Mouse (Mus musculus) midbrain, embryonic 13.5 days (tissue): Measurements from ENCODE around the gene Pdlim5. TPM values are rescaled to one million over a fixed set of nuclear protein-coding genes. Genes with fewer than 3 reads are reported as not detected.
"Not testable (repeated sequence)": the region's sequence is repeated elsewhere in the genome, so short reads cannot be mapped to it uniquely, and the experiment has no call there.

Experiments used
- ATAC-seq: fragments of 200-750 bp; cut with Nextera tagmentation; 2 replicates; pipeline ENCODE4 v1.8.0; 2017; ENCODE audit warnings: mild to moderate bottlenecking, moderate TSS enrichment, moderate library complexity
- H3K27ac ChIP-seq: fragments of 300-500 bp; sonication (generic); 2 replicates; pipeline ENCODE4 v1.5.1; 2015; ENCODE audit warnings: inconsistent platforms, mild to moderate bottlenecking, moderate library complexity
- H3K27me3 ChIP-seq: fragments of 300-500 bp; sonication (generic); 2 replicates; pipeline ENCODE4 v1.6.1; 2015; ENCODE audit warnings: mild to moderate bottlenecking, inconsistent platforms
- H3K36me3 ChIP-seq: fragments of 300-500 bp; sonication (generic); 2 replicates; pipeline ENCODE4 v1.6.1; 2015; ENCODE audit warnings: mild to moderate bottlenecking, inconsistent platforms
- H3K4me1 ChIP-seq: fragments of 300-500 bp; sonication (generic); replicated peaks from 2 replicates; pipeline ENCODE4 v1.6.1; 2015; ENCODE audit warnings: inconsistent platforms
- H3K4me2 ChIP-seq: fragments of 300-500 bp; sonication (generic); replicated peaks from 2 replicates; pipeline ENCODE4 v1.6.1; 2015; ENCODE audit warnings: moderate library complexity, mild to moderate bottlenecking, inconsistent platforms
- H3K4me3 ChIP-seq: fragments of 300-500 bp; sonication (generic); replicated peaks from 2 replicates; pipeline ENCODE4 v1.5.1; 2015; ENCODE audit warnings: mild to moderate bottlenecking, inconsistent platforms
- H3K9ac ChIP-seq: fragments of 300-500 bp; sonication (generic); replicated peaks from 2 replicates; pipeline ENCODE4 v1.6.1; 2015; ENCODE audit warnings: mild to moderate bottlenecking, inconsistent platforms
- H3K9me3 ChIP-seq: fragments of 300-500 bp; sonication (generic); 2 replicates; pipeline ENCODE4 v1.6.1; 2016; ENCODE audit warnings: mild to moderate bottlenecking, inconsistent platforms
- WGBS: fragments of 180-500 bp; shearing (Covaris S2); methylation state at CpG from one replicate; pipeline ENCODE4 v1.1.7; 2015; 5-methylcytosine and 5-hydroxymethylcytosine counted together
- polyA plus RNA-seq: library from polyadenylated mRNA; unstranded; fragments of >200 nt; fragmentation: Nextera tagmentation; extraction: Ambion mirVana; gene quantifications from 2 replicates; pipeline ENCODE4 v1.2.1, GENCODE M21; 2015

Gene Pdlim5
- polyA plus RNA-seq: 11.6 and 12.4 TPM in 2 replicates

GRCm38 (mm10) chr3:142395520-142396193 lies at the start of gene Pdlim5:
Pdlim5 (minus strand) TSS chr3:142395696.
- ATAC-seq: peak; percentile 98
- Histone ChIP-seq H3K27ac (no peak within 1 kb of the TSS), H3K9me3 (no peaks in the 10 kb centered on the region), H3K4me1 (peaks cover 9% of the 10 kb centered on the region), H3K4me3 (peak within 1 kb of the TSS; percentile 67), H3K27me3 (peaks cover 6% of the 10 kb centered on the region), H3K9ac (peak within 1 kb of the TSS; percentile 72), H3K36me3 (no peaks in the 10 kb centered on the region), H3K4me2 (peak within 1 kb of the TSS; percentile 85)
- WGBS: under 1% methylated on average over 46 of the region's 46 CpGs

GRCm38 (mm10) chr3:142443710-142444043 lies 48.2 kb upstream of the Pdlim5 start:
- no peaks in the 10 kb centered on the region for H3K27me3 ChIP-seq
- 29% methylated on average over 4 of the region's 4 CpGs for WGBS
- no peaks in the 10 kb centered on the region for H3K4me1 ChIP-seq
- no peak overlapping the region for H3K27ac ChIP-seq
- H3K9me3 ChIP-seq: no peaks in the 10 kb centered on the region
- H3K4me2 ChIP-seq: no peak overlapping the region
- 0 out of 2 replicates have a peak, but pooled peaks have one; percentile 37 for ATAC-seq
- H3K9ac ChIP-seq: no peak overlapping the region
- H3K4me3 ChIP-seq: no peak overlapping the region
- H3K36me3 ChIP-seq: no peaks in the 10 kb centered on the region

- peak; percentile 48; the same call in 1 of the 2 replicates for ATAC-seq
- H3K4me1 ChIP-seq: no peaks in the 10 kb centered on the region
- H3K36me3 ChIP-seq: no peaks in the 10 kb centered on the region
- H3K27ac ChIP-seq: no peak overlapping the region
- 13% methylated on average over 12 of the region's 12 CpGs for WGBS
- no peak overlapping the region for H3K4me2 ChIP-seq
- no peak overlapping the region for H3K4me3 ChIP-seq
- no peaks in the 10 kb centered on the region for H3K9me3 ChIP-seq
- no peak overlapping the region for H3K9ac ChIP-seq
- no peaks in the 10 kb centered on the region; the same call in 1 of the 2 replicates for H3K27me3 ChIP-seq
Observed at GRCm38 (mm10) chr3:142443006-142443709, 47.7 kb upstream of the Pdlim5 start.

GRCm38 (mm10) chr3:142442161-142442560 lies 46.7 kb upstream of the Pdlim5 start:
- H3K9ac ChIP-seq: no peak overlapping the region
- no peaks in the 10 kb centered on the region for H3K36me3 ChIP-seq
- no peaks in the 10 kb centered on the region for H3K9me3 ChIP-seq
- no peak overlapping the region for H3K4me3 ChIP-seq
- H3K4me2 ChIP-seq: no peak overlapping the region
- no peak overlapping the region for H3K27ac ChIP-seq
- H3K4me1 ChIP-seq: no peaks in the 10 kb centered on the region
- 94% methylated on average over 7 of the region's 7 CpGs for WGBS
- no peak for ATAC-seq
- H3K27me3 ChIP-seq: no peaks in the 10 kb centered on the region; the same call in 1 of the 2 replicates

DNA sequence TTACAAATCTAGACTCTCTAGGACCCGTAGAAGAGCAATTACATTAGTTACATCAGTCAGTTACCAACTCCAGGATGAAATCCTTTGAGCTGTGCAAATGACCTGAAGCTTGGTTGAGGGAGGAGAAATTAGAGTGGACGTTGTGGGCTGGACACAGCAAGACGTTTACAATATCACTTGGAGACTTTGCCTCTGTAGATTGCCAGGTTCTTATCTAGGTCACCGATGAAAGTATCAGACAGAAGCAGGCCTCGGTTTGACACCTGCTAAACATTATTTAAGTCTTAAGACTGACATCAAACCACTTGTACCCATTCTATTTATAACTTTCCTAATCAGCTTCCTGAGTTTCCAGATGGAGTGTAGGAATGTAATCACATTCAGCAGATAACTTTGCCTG lies 45.6 kb upstream of the Pdlim5 start:
- Histone ChIP-seq H3K27me3 (no peaks in the 10 kb centered on the region; the same call in 1 of the 2 replicates), H3K4me1 (no peaks in the 10 kb centered on the region), H3K36me3 (no peaks in the 10 kb centered on the region), H3K4me3 (no peak overlapping the region), H3K9ac (no peak overlapping the region), H3K4me2 (no peak overlapping the region), H3K9me3 (no peaks in the 10 kb centered on the region), H3K27ac (no peak overlapping the region)
- no peak for ATAC-seq
- 84% methylated on average over 5 of the region's 5 CpGs for WGBS

DNA sequence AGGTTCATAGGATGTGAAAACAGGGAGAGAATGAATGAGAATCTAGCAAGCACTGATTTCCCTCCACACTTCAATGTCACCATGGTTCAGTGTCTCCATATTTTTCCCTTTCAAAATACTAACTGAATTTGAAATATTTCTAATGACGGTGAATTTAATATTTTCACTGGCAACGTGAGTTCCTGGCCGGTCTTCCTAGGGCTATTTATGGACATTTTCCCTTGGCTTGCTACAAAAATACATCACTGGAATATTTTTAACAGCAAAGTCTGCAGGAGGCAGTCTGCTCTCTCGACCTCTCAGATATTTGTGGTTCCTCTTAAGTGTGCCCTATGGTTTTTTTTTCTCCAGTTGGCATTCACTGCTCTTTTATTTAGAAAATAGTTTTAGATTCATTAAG lies 44.7 kb upstream of the Pdlim5 start:
- WGBS: 88% methylated on average over 4 of the region's 4 CpGs
- Histone ChIP-seq H3K27me3 (no peaks in the 10 kb centered on the region; the same call in 1 of the 2 replicates), H3K27ac (no peak overlapping the region), H3K4me3 (no peak overlapping the region), H3K36me3 (no peaks in the 10 kb centered on the region), H3K9ac (no peak overlapping the region), H3K4me1 (no peaks in the 10 kb centered on the region), H3K9me3 (no peaks in the 10 kb centered on the region), H3K4me2 (no peak overlapping the region)
- no peak for ATAC-seq

GRCm38 (mm10) chr3:142439591-142440093 lies 44.1 kb upstream of the Pdlim5 start:
- H3K4me2 ChIP-seq: no peak overlapping the region
- 45% methylated on average over 7 of the region's 7 CpGs for WGBS
- no peak overlapping the region for H3K9ac ChIP-seq
- H3K4me3 ChIP-seq: no peak overlapping the region
- H3K9me3 ChIP-seq: no peaks in the 10 kb centered on the region
- peaks cover 5% of the 10 kb centered on the region; the same call in 1 of the 2 replicates for H3K4me1 ChIP-seq
- no peak for ATAC-seq
- H3K27ac ChIP-seq: no peak overlapping the region
- H3K27me3 ChIP-seq: no peaks in the 10 kb centered on the region; the same call in 1 of the 2 replicates
- H3K36me3 ChIP-seq: no peaks in the 10 kb centered on the region

DNA sequence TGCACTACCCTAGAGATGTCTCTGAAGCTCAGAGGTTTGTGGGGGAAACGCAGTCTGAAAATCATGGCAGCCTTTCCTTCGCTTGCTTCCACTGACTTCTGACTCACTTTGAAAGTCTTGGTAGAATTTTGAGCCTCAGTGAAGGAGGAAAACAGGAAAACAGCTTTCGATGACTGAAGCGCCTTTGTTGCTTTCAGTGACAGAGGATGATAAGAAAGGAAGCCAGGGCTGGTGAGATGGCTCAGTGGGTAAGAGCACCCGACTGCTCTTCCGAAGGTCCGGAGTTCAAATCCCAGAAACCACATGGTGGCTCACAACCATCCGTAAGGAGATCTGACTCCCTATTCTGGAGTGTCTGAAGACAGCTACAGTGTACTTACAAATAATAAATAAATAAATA lies 43.1 kb upstream of the Pdlim5 start:
- H3K4me2 ChIP-seq, H3K4me3 ChIP-seq, H3K9ac ChIP-seq, H3K27me3 ChIP-seq, H3K9me3 ChIP-seq, H3K36me3 ChIP-seq, H3K27ac ChIP-seq, ATAC-seq: not testable (repeated sequence)
- H3K4me1 ChIP-seq: peaks cover 13% of the 10 kb centered on the region
- WGBS: 95% methylated on average over 8 of the region's 8 CpGs

- no peaks in the 10 kb centered on the region for H3K36me3 ChIP-seq
- no peak overlapping the region for H3K27ac ChIP-seq
- H3K27me3 ChIP-seq: no peaks in the 10 kb centered on the region; the same call in 1 of the 2 replicates
- H3K4me1 ChIP-seq: peaks cover 13% of the 10 kb centered on the region
- no peak overlapping the region for H3K4me3 ChIP-seq
- ATAC-seq: no peak
- H3K9me3 ChIP-seq: no peaks in the 10 kb centered on the region
- no peak overlapping the region for H3K4me2 ChIP-seq
- H3K9ac ChIP-seq: no peak overlapping the region
- WGBS: 40% methylated on average over 6 of the region's 6 CpGs
Observed at GRCm38 (mm10) chr3:142436824-142437223, 41.3 kb upstream of the Pdlim5 start.

DNA sequence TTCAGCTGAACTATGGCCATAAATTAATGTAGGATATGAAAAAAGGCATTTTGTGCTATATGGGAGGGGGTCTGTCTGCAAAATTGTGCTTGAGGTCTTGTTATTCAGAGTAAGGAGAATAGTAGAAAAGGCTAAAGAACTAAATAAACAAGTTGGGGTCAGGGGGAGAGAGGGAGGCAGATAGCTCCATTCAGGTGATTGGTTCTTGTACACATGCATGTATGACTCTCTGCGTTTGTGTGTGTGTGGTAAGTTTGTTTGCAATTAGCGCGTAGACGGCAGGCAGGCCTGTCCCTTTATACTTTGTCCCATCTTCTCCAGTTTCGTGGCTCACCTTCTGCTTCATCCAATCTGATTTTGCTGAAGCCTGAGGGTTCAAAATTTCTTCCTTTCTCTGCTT lies 40.7 kb upstream of the Pdlim5 start:
- Histone ChIP-seq H3K4me1 (peaks cover 13% of the 10 kb centered on the region), H3K4me2 (no peak overlapping the region), H3K36me3 (no peaks in the 10 kb centered on the region), H3K9me3 (no peaks in the 10 kb centered on the region), H3K27me3 (no peaks in the 10 kb centered on the region; the same call in 1 of the 2 replicates), H3K27ac (no peak overlapping the region), H3K4me3 (no peak overlapping the region), H3K9ac (no peak overlapping the region)
- 66% methylated on average over 5 of the region's 5 CpGs for WGBS
- ATAC-seq: no peak

GRCm38 (mm10) chr3:142434786-142435168 lies 39.3 kb upstream of the Pdlim5 start:
- H3K9me3 ChIP-seq: no peaks in the 10 kb centered on the region
- H3K36me3 ChIP-seq: no peaks in the 10 kb centered on the region
- H3K27me3 ChIP-seq: no peaks in the 10 kb centered on the region; the same call in 1 of the 2 replicates
- ATAC-seq: no peak
- no peak overlapping the region for H3K27ac ChIP-seq
- H3K4me1 ChIP-seq: peaks cover 13% of the 10 kb centered on the region
- H3K9ac ChIP-seq: no peak overlapping the region
- H3K4me2 ChIP-seq: no peak overlapping the region
- no peak overlapping the region for H3K4me3 ChIP-seq
- 47% methylated on average over 4 of the region's 4 CpGs for WGBS

DNA sequence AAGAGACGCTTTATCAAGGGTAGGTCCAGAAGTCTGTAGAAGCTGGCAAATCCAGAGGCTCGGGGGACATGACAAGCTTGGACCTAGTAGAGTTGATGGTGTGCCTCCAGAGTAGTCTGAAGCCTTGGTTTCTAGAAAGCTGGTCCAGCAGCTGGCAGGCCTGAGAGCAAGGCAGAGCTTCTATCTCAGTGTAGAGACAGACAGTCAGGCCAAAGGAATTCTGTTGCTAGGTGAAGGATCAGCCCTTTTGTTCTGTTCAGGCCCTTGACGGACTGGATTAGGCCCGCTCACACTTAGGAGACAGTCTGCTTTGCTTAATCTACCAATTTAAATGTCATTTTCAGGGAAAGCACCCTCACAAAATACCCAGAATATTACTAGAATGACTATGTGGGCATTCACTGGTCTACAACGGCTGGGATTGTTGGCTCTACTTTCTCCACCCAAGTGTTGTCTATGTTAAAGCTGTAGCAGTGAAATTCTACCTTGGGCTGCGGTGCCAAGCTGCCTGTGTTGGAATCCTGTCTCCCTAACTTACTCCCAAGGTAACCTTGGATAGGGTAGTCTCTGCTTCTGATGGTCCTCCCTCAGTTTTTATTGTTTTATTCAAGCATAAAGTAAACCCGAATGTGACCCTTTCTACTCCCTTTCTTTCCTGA lies 38.8 kb upstream of the Pdlim5 start:
- 36% methylated on average over 7 of the region's 7 CpGs for WGBS
- Histone ChIP-seq H3K4me2 (no peak overlapping the region), H3K36me3 (no peaks in the 10 kb centered on the region), H3K27me3 (no peaks in the 10 kb centered on the region; the same call in 1 of the 2 replicates), H3K9ac (no peak overlapping the region), H3K9me3 (no peaks in the 10 kb centered on the region), H3K27ac (0 out of 2 replicates have a peak overlapping the region, but pooled peaks have one; percentile 19), H3K4me3 (no peak overlapping the region), H3K4me1 (peaks cover 13% of the 10 kb centered on the region)
- ATAC-seq: peak; percentile 91
